In the genomic region with DNA sequence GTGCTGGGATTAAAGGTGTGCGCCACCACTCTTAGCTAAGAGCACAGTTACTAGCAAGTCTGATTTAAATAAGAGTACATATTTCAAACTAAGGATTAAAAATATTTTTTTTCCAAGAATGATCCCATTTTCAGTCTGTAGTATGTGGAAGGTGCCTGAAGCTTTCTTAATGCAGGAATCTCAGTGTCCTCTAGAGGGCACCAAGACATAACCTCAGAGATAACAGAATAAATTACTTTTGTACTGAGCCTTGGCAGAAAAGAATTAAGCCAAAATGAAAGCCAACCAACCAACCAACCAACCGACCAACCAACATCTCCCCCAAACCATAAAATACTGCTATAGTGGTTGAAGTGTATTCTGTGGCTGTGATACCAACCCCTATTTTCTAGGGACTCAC, we compare ENCODE assay signal across 8 mouse cellular contexts. TPM values are rescaled to one million over a fixed set of nuclear protein-coding genes. Genes with fewer than 3 reads are reported as not detected.
DNase-seq lines count a peak whose midpoint lies in the region; ATAC-seq and TF ChIP-seq lines count a peak whose summit lies in the region.

No protein-coding gene starts in this region.

- H3K27me3 ChIP-seq in liver, postnatal 0 days (ENCODE audit: insufficient read depth, low read length), result no peaks in the 10 kb centered on the region
- H3K27me3 ChIP-seq in forebrain, embryonic 15.5 days, result no peaks in the 10 kb centered on the region
- no peaks in the 10 kb centered on the region for H3K27me3 ChIP-seq in lung, postnatal 0 days (replicated peaks; ENCODE audit: insufficient read depth, low read length)

- no peak overlapping the region for H3K4me3 ChIP-seq in liver, postnatal 0 days (ENCODE audit: low read depth, low read length)
- no peak overlapping the region for H3K4me3 ChIP-seq in forebrain, embryonic 15.5 days
- no peak overlapping the region for H3K4me3 ChIP-seq in lung, postnatal 0 days (ENCODE audit: low read depth, low read length)

- H3K4me2 ChIP-seq in liver, postnatal 0 days (ENCODE audit: low read depth, low read length), result no peak overlapping the region
- H3K4me2 ChIP-seq in forebrain, embryonic 15.5 days (replicated peaks), result no peak overlapping the region
- peak overlapping the region; percentile 34; the same call in 1 of the 2 replicates for H3K4me2 ChIP-seq in lung, postnatal 0 days (replicated peaks; ENCODE audit: low read depth, low read length)

- H3K9me3 ChIP-seq in liver, postnatal 0 days (ENCODE audit: low read length), result no peaks in the 10 kb centered on the region
- H3K9me3 ChIP-seq in forebrain, embryonic 15.5 days, result no peaks in the 10 kb centered on the region
- H3K9me3 ChIP-seq in lung, postnatal 0 days (ENCODE audit: low read length), result no peaks in the 10 kb centered on the region

- DNase-seq in adrenal gland, postnatal 14 days, result peak; percentile 31
- no peak for DNase-seq in adrenal gland, postnatal 4 days (ENCODE audit: low spot score in 2 of 2)
- DNase-seq in liver, postnatal 0 days, result no peak
- DNase-seq in liver (no peak), adipocyte (ENCODE audit: low spot score) (peak; percentile 78)
- DNase-seq in lung, postnatal 0 days (ENCODE audit: low spot score), result peak; percentile 70
- peak; percentile 34 for DNase-seq in thymus, postnatal 14 days

- H3K9ac ChIP-seq in liver, postnatal 0 days (replicated peaks), result no peak overlapping the region
- H3K9ac ChIP-seq in forebrain, embryonic 15.5 days (replicated peaks), result no peak overlapping the region
- H3K9ac ChIP-seq in lung, postnatal 0 days (replicated peaks; ENCODE audit: low read depth), result no peak overlapping the region

- H3K36me3 ChIP-seq in liver, postnatal 0 days (replicated peaks; ENCODE audit: insufficient read depth, low read length), result peaks cover 6% of the 10 kb centered on the region
- H3K36me3 ChIP-seq in forebrain, embryonic 15.5 days, result peaks cover 5% of the 10 kb centered on the region; the same call in 1 of the 2 replicates
- H3K36me3 ChIP-seq in lung, postnatal 0 days (ENCODE audit: insufficient read depth, low read length), result peaks cover 3% of the 10 kb centered on the region; the same call in 1 of the 2 replicates

- TF ChIP-seq EP300 in liver, postnatal 0 days (IDR thresholded peaks at IDR 0.05; ENCODE audit: low read depth), result no peak
- TF ChIP-seq EP300 in lung, postnatal 0 days (IDR thresholded peaks at IDR 0.05), result no peak

- peak; percentile 69 for TF ChIP-seq CTCF in liver, postnatal 0 days (IDR thresholded peaks at IDR 0.05; ENCODE audit: low read depth)
- TF ChIP-seq CTCF in lung, postnatal 0 days (IDR thresholded peaks at IDR 0.05), result peak; percentile 77

- 52% methylated on average over 2 of the region's 2 CpGs for WGBS in liver, postnatal 0 days (ENCODE audit: insufficient replicate concordance)
- 49% methylated on average over 2 of the region's 2 CpGs for WGBS in forebrain, embryonic 15.5 days
- 47% methylated on average over 2 of the region's 2 CpGs for WGBS in lung, postnatal 0 days

- ATAC-seq in liver, postnatal 0 days, result no peak
- 0 out of 2 replicates have a peak, but pooled peaks have one; percentile 23 for ATAC-seq in forebrain, embryonic 15.5 days (replicated peaks)
- peak; percentile 37; the same call in 1 of the 2 replicates for ATAC-seq in lung, postnatal 0 days

- no peaks in the 10 kb centered on the region for H3K4me1 ChIP-seq in liver, postnatal 0 days (ENCODE audit: insufficient read depth)
- H3K4me1 ChIP-seq in forebrain, embryonic 15.5 days, result no peaks in the 10 kb centered on the region
- H3K4me1 ChIP-seq in lung, postnatal 0 days (ENCODE audit: insufficient read depth, low read depth, low read length), result no peaks in the 10 kb centered on the region

- no peak overlapping the region for H3K27ac ChIP-seq in liver, postnatal 0 days (ENCODE audit: low read depth)
- H3K27ac ChIP-seq in forebrain, embryonic 15.5 days (replicated peaks), result no peak overlapping the region
- no peak overlapping the region for H3K27ac ChIP-seq in lung, postnatal 0 days (ENCODE audit: low read length)

RNA-seq across cellular contexts. Expression of a gene that starts 57.7 kb away (rescaled TPM):
- total RNA-seq in adrenal gland, postnatal 14 days (2021), result 72.5 and 74.6 TPM in 2 replicates
- total RNA-seq in adrenal gland, postnatal 4 days (2021), result 10 to 100 TPM; 77.2 to 81.2 TPM
- polyA plus RNA-seq in liver, postnatal 0 days (2015; fragmentation: Nextera tagmentation; extraction: Ambion mirVana), result 2.2 and 3.3 TPM in 2 replicates
- polyA plus RNA-seq in forebrain, embryonic 15.5 days (2015; fragmentation: Nextera tagmentation; extraction: Ambion mirVana), result 6.5 and 8.2 TPM in 2 replicates
- 6.6 and 6.9 TPM in 2 replicates for polyA plus RNA-seq in lung, postnatal 0 days (2015; fragmentation: Nextera tagmentation; extraction: Ambion mirVana)

Comparison
In these comparisons a context has a peak if more than half of its experiments do, and no peak if none do; other contexts are left out.
1. DNase-seq: peak in adrenal gland, postnatal 14 days (single experiment), adipocyte (single experiment), lung, postnatal 0 days (single experiment) and thymus, postnatal 14 days (single experiment); none in adrenal gland, postnatal 4 days (0 of 2), liver, postnatal 0 days (single experiment) and liver (single experiment).